Mouse (Mus musculus): ENCODE measurements around the gene Actn3. TPM values are rescaled to one million over a fixed set of nuclear protein-coding genes. Genes with fewer than 3 reads are reported as not detected.

Gene Actn3
- polyA plus RNA-seq, 1 experiment from 2014 or later: 0.20 TPM

DNA sequence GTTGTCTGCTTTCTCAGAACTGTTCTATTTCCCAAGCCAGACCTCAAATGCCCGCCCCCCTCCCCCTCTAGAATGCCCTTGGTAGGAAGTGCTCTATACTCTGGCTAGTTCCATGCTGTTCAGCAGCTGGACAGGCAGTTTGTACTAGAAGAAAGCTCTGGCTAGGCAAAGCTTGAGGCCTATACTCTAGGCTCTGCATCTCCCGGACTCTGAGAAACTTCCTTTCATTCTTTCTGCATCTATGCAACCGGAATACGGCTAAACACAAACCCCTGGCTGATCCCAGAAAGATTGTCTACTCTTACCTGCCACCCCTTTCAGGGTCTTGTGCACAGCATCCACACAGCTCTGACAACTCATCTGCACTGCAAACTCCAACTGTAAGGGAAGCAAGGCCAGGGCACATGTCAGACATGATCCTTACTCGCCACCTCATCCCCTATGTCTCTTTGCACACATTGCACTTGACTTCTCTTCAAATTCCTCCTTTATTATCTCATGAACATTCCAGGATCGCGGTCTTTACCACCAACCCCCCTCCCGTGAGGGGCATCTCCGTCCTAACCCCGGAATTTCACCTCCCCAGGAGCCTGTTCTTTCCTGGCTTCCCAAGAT lies 39.1 kb downstream of the Actn3 start:
- no peak for TF ChIP-seq CTCF (IDR thresholded peaks at IDR 0.05; ENCODE audit: low read depth)
- no peak for TF ChIP-seq EP300 (IDR thresholded peaks at IDR 0.05; ENCODE audit: low read depth)
- H3K9ac ChIP-seq (replicated peaks): peak overlapping the region; percentile 90
- H3K9me3 ChIP-seq (ENCODE audit: low read length): no peaks in the 10 kb centered on the region
- H3K27ac ChIP-seq (ENCODE audit: low read depth): peak overlapping the region; percentile 89
- DNase-seq (no peak), ATAC-seq (peak; percentile 28)
- H3K4me1 ChIP-seq (ENCODE audit: insufficient read depth): peaks cover 28% of the 10 kb centered on the region
- H3K4me2 ChIP-seq (ENCODE audit: low read depth, low read length): peak overlapping the region; percentile 100
- H3K4me3 ChIP-seq (ENCODE audit: low read depth, low read length): peak overlapping the region; percentile 73
- 28% methylated on average over 10 of the region's 10 CpGs for WGBS (ENCODE audit: insufficient replicate concordance)
- peaks cover 17% of the 10 kb centered on the region for H3K27me3 ChIP-seq (ENCODE audit: insufficient read depth, low read length)
- H3K36me3 ChIP-seq (replicated peaks; ENCODE audit: insufficient read depth, low read length): 0 out of 2 replicates have a peak, but pooled peaks cover 2% of the 10 kb centered on the region

DNA sequence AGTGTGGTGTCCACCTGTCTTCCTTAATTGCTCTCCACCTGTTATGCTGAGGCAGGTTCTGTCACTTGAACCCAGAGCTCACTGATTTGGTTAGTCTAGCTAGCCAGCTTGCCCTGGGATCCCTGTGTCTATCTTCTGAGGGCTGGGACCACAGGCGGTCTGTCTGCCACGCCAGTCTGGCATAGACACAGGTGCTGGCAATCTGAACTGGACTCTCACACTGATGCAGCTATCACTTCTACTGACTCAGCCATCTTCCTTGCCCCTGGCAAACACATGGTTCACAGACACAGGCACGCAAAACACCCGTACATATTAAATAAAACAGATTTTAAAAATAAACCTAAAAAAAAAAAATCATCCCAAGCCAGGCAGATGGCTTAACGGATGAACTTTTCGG lies 40.7 kb downstream of the Actn3 start:
- Histone ChIP-seq H3K9me3 (ENCODE audit: low read length) (no peaks in the 10 kb centered on the region), H3K27ac (ENCODE audit: low read depth) (peak overlapping the region; percentile 89), H3K4me2 (ENCODE audit: low read depth, low read length) (peak overlapping the region; percentile 100; the same call in 1 of the 2 replicates), H3K9ac (replicated peaks) (no peak overlapping the region), H3K4me1 (ENCODE audit: insufficient read depth) (peaks cover 28% of the 10 kb centered on the region), H3K27me3 (ENCODE audit: insufficient read depth, low read length) (peaks cover 17% of the 10 kb centered on the region), H3K4me3 (ENCODE audit: low read depth, low read length) (no peak overlapping the region), H3K36me3 (replicated peaks; ENCODE audit: insufficient read depth, low read length) (peaks cover 8% of the 10 kb centered on the region; the same call in 1 of the 2 replicates)
- TF ChIP-seq CTCF (IDR thresholded peaks at IDR 0.05; ENCODE audit: low read depth) (no peak), EP300 (IDR thresholded peaks at IDR 0.05; ENCODE audit: low read depth) (no peak)
- 85% methylated on average over 6 of the region's 6 CpGs for WGBS (ENCODE audit: insufficient replicate concordance)
- ATAC-seq (no peak), DNase-seq (no peak)

DNA sequence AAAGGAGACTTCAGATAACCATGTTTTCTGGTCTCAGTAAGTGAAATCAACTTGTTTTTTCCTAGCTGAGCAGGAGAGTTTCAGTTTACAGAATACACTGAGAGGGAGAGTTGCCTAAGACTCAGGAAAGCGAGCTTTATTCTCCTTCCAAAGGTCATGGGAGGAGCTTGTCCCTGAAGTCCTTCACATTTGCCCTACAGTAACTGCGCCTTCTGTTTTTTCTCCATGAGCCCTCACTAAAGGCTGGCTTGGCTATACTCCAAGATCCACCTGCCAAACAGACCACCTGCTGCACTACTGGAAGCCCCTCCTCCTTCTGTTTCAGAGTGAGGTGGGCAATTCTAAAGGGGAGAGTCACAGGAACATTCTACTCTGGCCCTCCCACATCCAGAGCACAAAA lies 41.6 kb downstream of the Actn3 start:
- TF ChIP-seq CTCF (IDR thresholded peaks at IDR 0.05; ENCODE audit: low read depth): no peak
- peak; percentile 71; the same call in 1 of the 2 replicates for TF ChIP-seq EP300 (IDR thresholded peaks at IDR 0.05; ENCODE audit: low read depth)
- DNase-seq: no peak
- peaks cover 11% of the 10 kb centered on the region for H3K27me3 ChIP-seq (ENCODE audit: insufficient read depth, low read length)
- H3K4me2 ChIP-seq (ENCODE audit: low read depth, low read length): peak overlapping the region; percentile 40
- H3K9ac ChIP-seq (replicated peaks): peak overlapping the region; percentile 33
- peaks cover 28% of the 10 kb centered on the region for H3K4me1 ChIP-seq (ENCODE audit: insufficient read depth)
- 56% methylated on average over 2 of the region's 2 CpGs for WGBS (ENCODE audit: insufficient replicate concordance)
- H3K9me3 ChIP-seq (ENCODE audit: low read length): no peaks in the 10 kb centered on the region
- no peak overlapping the region for H3K4me3 ChIP-seq (ENCODE audit: low read depth, low read length)
- peak; percentile 40 for ATAC-seq
- peaks cover 8% of the 10 kb centered on the region; the same call in 1 of the 2 replicates for H3K36me3 ChIP-seq (replicated peaks; ENCODE audit: insufficient read depth, low read length)
- H3K27ac ChIP-seq (ENCODE audit: low read depth): peak overlapping the region; percentile 89

DNA sequence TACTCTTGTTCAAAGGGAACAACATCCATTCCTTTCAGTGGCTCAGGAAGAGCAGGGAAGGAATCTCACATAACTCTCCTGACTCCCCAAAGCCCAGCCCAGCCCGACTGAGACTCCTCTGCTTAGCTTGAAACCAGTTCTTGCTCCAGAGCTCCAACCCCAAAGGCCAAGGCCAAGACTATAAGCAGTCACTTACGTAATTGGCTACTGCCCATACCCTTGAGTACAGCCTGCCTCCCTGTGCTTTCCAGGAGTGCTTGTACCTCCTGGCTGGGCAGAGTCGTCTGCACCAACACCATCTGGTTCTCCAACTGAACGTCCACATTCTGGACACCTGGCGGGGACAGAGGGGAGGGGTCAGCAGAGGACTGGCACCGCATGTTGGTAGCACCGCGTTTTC lies 43.7 kb downstream of the Actn3 start:
- Histone ChIP-seq H3K27ac (ENCODE audit: low read depth) (no peak overlapping the region), H3K36me3 (replicated peaks; ENCODE audit: insufficient read depth, low read length) (peaks cover 17% of the 10 kb centered on the region; the same call in 1 of the 2 replicates), H3K4me2 (ENCODE audit: low read depth, low read length) (no peak overlapping the region), H3K9ac (replicated peaks) (no peak overlapping the region), H3K4me1 (ENCODE audit: insufficient read depth) (peaks cover 20% of the 10 kb centered on the region), H3K4me3 (ENCODE audit: low read depth, low read length) (no peak overlapping the region), H3K27me3 (ENCODE audit: insufficient read depth, low read length) (no peaks in the 10 kb centered on the region), H3K9me3 (ENCODE audit: low read length) (no peaks in the 10 kb centered on the region)
- WGBS (ENCODE audit: insufficient replicate concordance): 89% methylated on average over 8 of the region's 8 CpGs
- DNase-seq (no peak), ATAC-seq (no peak)
- TF ChIP-seq CTCF (IDR thresholded peaks at IDR 0.05; ENCODE audit: low read depth) (no peak), EP300 (IDR thresholded peaks at IDR 0.05; ENCODE audit: low read depth) (no peak)

DNA sequence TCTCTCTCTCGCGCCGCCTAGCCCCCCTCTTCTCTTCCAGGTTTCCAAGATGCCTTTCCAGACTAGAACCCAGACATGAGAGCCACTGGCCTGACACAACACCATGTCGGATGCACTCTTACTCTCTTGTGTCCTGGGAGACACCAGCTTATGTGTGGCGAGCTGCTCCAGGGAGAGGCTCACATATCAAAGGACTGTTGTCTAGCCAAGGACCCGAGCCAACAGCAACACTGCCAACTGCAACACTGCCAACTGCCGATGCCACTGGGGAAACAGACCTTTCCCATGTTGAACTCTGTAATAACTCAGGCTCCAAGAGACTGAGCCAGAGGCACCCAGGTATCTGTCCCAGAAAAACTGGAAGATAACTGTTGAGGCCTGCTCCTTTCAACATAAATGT lies 48.6 kb downstream of the Actn3 start:
- peaks cover 25% of the 10 kb centered on the region for H3K36me3 ChIP-seq (replicated peaks; ENCODE audit: insufficient read depth, low read length)
- DNase-seq: no peak
- WGBS (ENCODE audit: insufficient replicate concordance): 86% methylated on average over 7 of the region's 7 CpGs
- H3K4me1 ChIP-seq (ENCODE audit: insufficient read depth): no peaks in the 10 kb centered on the region
- no peak overlapping the region for H3K4me2 ChIP-seq (ENCODE audit: low read depth, low read length)
- TF ChIP-seq CTCF (IDR thresholded peaks at IDR 0.05; ENCODE audit: low read depth) (no peak), EP300 (IDR thresholded peaks at IDR 0.05; ENCODE audit: low read depth) (no peak)
- no peak overlapping the region for H3K27ac ChIP-seq (ENCODE audit: low read depth)
- no peak for ATAC-seq
- no peaks in the 10 kb centered on the region for H3K27me3 ChIP-seq (ENCODE audit: insufficient read depth, low read length)
- no peak overlapping the region for H3K4me3 ChIP-seq (ENCODE audit: low read depth, low read length)
- no peak overlapping the region for H3K9ac ChIP-seq (replicated peaks)
- H3K9me3 ChIP-seq (ENCODE audit: low read length): no peaks in the 10 kb centered on the region

DNA sequence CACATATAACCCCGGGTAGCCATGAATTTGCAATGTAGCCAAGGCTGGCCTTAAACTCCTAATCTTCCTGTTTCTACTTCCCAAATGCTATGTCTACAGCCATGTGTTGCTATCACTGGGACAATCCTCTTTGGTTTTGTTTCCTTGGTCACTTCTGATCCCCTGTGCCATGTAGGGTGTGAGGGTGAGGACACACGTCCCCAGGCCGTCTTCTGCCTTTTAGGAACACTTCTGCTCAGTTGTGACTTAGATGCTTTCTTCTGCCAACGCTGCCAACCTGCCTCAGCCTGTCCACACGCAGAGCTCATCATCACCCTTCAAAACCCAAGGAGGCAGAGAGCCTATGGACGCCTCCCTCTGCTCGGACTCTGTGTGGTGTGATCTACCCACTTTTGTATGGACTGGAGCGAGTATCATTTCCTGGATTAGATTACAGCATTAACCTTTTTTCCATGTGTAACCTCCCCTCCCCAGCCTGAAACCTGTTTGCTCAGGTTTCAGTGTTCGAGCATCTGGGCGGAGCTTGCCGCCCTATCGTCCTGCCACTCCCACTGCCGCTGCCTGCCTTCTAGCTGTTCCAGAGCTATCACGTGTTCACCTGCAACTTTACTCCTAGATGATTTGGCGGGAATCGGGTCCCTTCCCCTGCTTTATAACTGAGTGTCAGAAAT lies 49.1 kb downstream of the Actn3 start:
- no peak for TF ChIP-seq CTCF (IDR thresholded peaks at IDR 0.05; ENCODE audit: low read depth)
- TF ChIP-seq EP300 (IDR thresholded peaks at IDR 0.05; ENCODE audit: low read depth): no peak
- no peak overlapping the region for H3K27ac ChIP-seq (ENCODE audit: low read depth)
- H3K4me2 ChIP-seq (ENCODE audit: low read depth, low read length): no peak overlapping the region
- peaks cover 25% of the 10 kb centered on the region for H3K36me3 ChIP-seq (replicated peaks; ENCODE audit: insufficient read depth, low read length)
- no peaks in the 10 kb centered on the region for H3K9me3 ChIP-seq (ENCODE audit: low read length)
- ATAC-seq (peak; percentile 50; the same call in 1 of the 2 replicates), DNase-seq (no peak)
- H3K9ac ChIP-seq (replicated peaks): no peak overlapping the region
- H3K4me1 ChIP-seq (ENCODE audit: insufficient read depth): no peaks in the 10 kb centered on the region
- no peak overlapping the region for H3K4me3 ChIP-seq (ENCODE audit: low read depth, low read length)
- 71% methylated on average over 16 of the region's 16 CpGs for WGBS (ENCODE audit: insufficient replicate concordance)
- no peaks in the 10 kb centered on the region for H3K27me3 ChIP-seq (ENCODE audit: insufficient read depth, low read length)
